Mouse (Mus musculus) limb, embryonic 14.5 days (tissue): Measurements from ENCODE around the gene Tmem240. TPM values are rescaled to one million over a fixed set of nuclear protein-coding genes. Genes with fewer than 3 reads are reported as not detected.
A peak's percentile ranks its signal among the peaks of the same experiment; 100 is the strongest.

Source experiments
- ATAC-seq: fragments of 200-750 bp; cut with Nextera tagmentation; 2 replicates; pipeline ENCODE4 v1.8.0; 2017; ENCODE audit warnings: low read depth, moderate number of reproducible peaks, moderate TSS enrichment; ENCODE audit not compliant: low FRiP score
- DNase-seq: peaks from one replicate; pipeline ENCODE4 v3.0.0-alpha.2; 2015; ENCODE audit warnings: low spot score
- H3K27ac ChIP-seq: fragments of 300-500 bp; sonication (generic); replicated peaks from 2 replicates; pipeline ENCODE4 v1.5.1; 2014; ENCODE audit warnings: low read depth, mild to moderate bottlenecking, low read length, moderate library complexity, mixed read lengths
- H3K27me3 ChIP-seq: fragments of 300-500 bp; sonication (generic); 2 replicates; pipeline ENCODE4 v1.6.1; 2014; ENCODE audit warnings: low read length, mixed read lengths; ENCODE audit not compliant: control insufficient read depth, insufficient read depth
- H3K36me3 ChIP-seq: fragments of 300-500 bp; sonication (generic); 2 replicates; pipeline ENCODE4 v1.6.1; 2014; ENCODE audit warnings: mild to moderate bottlenecking, low read length, moderate library complexity, mixed read lengths; ENCODE audit not compliant: control insufficient read depth, insufficient read depth
- H3K4me1 ChIP-seq: fragments of 300-500 bp; sonication (generic); 2 replicates; pipeline ENCODE4 v1.6.1; 2014; ENCODE audit warnings: antibody characterized with exemption, low read length, mixed read lengths; ENCODE audit not compliant: control insufficient read depth, insufficient read depth
- H3K4me2 ChIP-seq: fragments of 300-500 bp; sonication (generic); replicated peaks from 2 replicates; pipeline ENCODE4 v1.6.1; 2014; ENCODE audit warnings: low read depth, mild to moderate bottlenecking, low read length, moderate library complexity; ENCODE audit not compliant: severe bottlenecking
- H3K4me3 ChIP-seq: fragments of 300-500 bp; sonication (generic); replicated peaks from 2 replicates; pipeline ENCODE4 v1.5.1; 2014; ENCODE audit warnings: low read length
- H3K9ac ChIP-seq: fragments of 300-500 bp; sonication (generic); 2 replicates; pipeline ENCODE4 v1.6.1; 2014; ENCODE audit warnings: mild to moderate bottlenecking, low read depth, low read length, moderate library complexity; ENCODE audit not compliant: severe bottlenecking
- H3K9me3 ChIP-seq: fragments of 300-500 bp; sonication (generic); 2 replicates; pipeline ENCODE4 v1.6.1; 2016; ENCODE audit warnings: low read length; ENCODE audit not compliant: control insufficient read depth
- POLR2A ChIP-seq: fragments of 200-500 bp; IDR thresholded peaks from 2 replicates; pipeline ENCODE4 v1.8.0; 2012; ENCODE audit warnings: inconsistent platforms, mild to moderate bottlenecking, moderate library complexity, borderline replicate concordance; ENCODE audit not compliant: insufficient read depth, insufficient read length; ENCODE audit errors: extremely low read depth
- WGBS: fragments of 180-500 bp; shearing (Covaris S2); extraction: QIAGEN DNeasy Blood & Tissue Kit; methylation state at CpG from one replicate; pipeline ENCODE4 v1.1.7; 2014; 5-methylcytosine and 5-hydroxymethylcytosine counted together
- polyA plus RNA-seq, 2 experiments: library from polyadenylated mRNA; depleted of rRNA in 1 of 2; stranded (reverse) in 1 of 2; unstranded in 1 of 2; fragments of >200 nt; fragmentation: Nextera tagmentation in 1 of 2; extraction: Ambion mirVana in 1 of 2; gene quantifications; 2 replicates each; pipeline versions ENCODE4 v1.2.1 to v1.2.3; 2012 to 2014

The Tmem240 gene
- polyA plus RNA-seq, 2 experiments: 0.88 to 4.0 TPM

GRCm38 (mm10) chr4:155704721-155705591, 29.6 kb upstream of the Tmem240 start, which contains the start of gene Ssu72:
TSS of gene Ssu72 (plus strand) at chr4:155704800.
- H3K9me3 ChIP-seq: no peaks in the 10 kb centered on the region
- ATAC-seq (peak; percentile 97), DNase-seq (peak; percentile 97)
- peak within 1 kb of the TSS; percentile 79 for H3K9ac ChIP-seq
- peak; percentile 28; the same call in 1 of the 2 replicates for TF ChIP-seq POLR2A
- H3K4me3 ChIP-seq: peak within 1 kb of the TSS; percentile 96
- peak within 1 kb of the TSS; percentile 98 for H3K27ac ChIP-seq
- H3K36me3 ChIP-seq: no peaks in the 10 kb centered on the region
- no peaks in the 10 kb centered on the region; the same call in 1 of the 2 replicates for H3K4me1 ChIP-seq
- no peaks in the 10 kb centered on the region for H3K27me3 ChIP-seq
- peak within 1 kb of the TSS; percentile 77 for H3K4me2 ChIP-seq
- under 1% methylated on average over 83 of the region's 83 CpGs for WGBS

GRCm38 (mm10) chr4:155705592-155705929, 29.0 kb upstream of the Tmem240 start:
- Histone ChIP-seq H3K36me3 (0 out of 2 replicates have a peak, but pooled peaks cover 2% of the 10 kb centered on the region), H3K9me3 (no peaks in the 10 kb centered on the region), H3K4me2 (peak overlapping the region; percentile 65), H3K9ac (peak overlapping the region; percentile 79), H3K27ac (peak overlapping the region; percentile 98), H3K27me3 (no peaks in the 10 kb centered on the region), H3K4me3 (peak overlapping the region; percentile 96), H3K4me1 (no peaks in the 10 kb centered on the region; the same call in 1 of the 2 replicates)
- under 1% methylated on average over 19 of the region's 19 CpGs for WGBS
- no peak for TF ChIP-seq POLR2A
- ATAC-seq (no peak), DNase-seq (no peak)

GRCm38 (mm10) chr4:155708582-155708981, 26.0 kb upstream of the Tmem240 start:
- no peak for TF ChIP-seq POLR2A
- no peaks in the 10 kb centered on the region for H3K9me3 ChIP-seq
- 72% methylated on average over 2 of the region's 2 CpGs for WGBS
- no peak for DNase-seq
- H3K27me3 ChIP-seq: no peaks in the 10 kb centered on the region
- no peak overlapping the region for H3K27ac ChIP-seq
- no peaks in the 10 kb centered on the region; the same call in 1 of the 2 replicates for H3K4me1 ChIP-seq
- 0 out of 2 replicates have a peak, but pooled peaks cover 4% of the 10 kb centered on the region for H3K36me3 ChIP-seq
- H3K4me3 ChIP-seq: no peak overlapping the region
- no peak overlapping the region for H3K4me2 ChIP-seq
- no peak for ATAC-seq
- no peak overlapping the region for H3K9ac ChIP-seq

- Histone ChIP-seq H3K36me3 (0 out of 2 replicates have a peak, but pooled peaks cover 4% of the 10 kb centered on the region), H3K4me3 (no peak overlapping the region), H3K9me3 (no peaks in the 10 kb centered on the region), H3K4me2 (no peak overlapping the region), H3K4me1 (no peaks in the 10 kb centered on the region; the same call in 1 of the 2 replicates), H3K27ac (no peak overlapping the region), H3K9ac (no peak overlapping the region), H3K27me3 (no peaks in the 10 kb centered on the region)
- DNase-seq (no peak), ATAC-seq (no peak)
- no peak for TF ChIP-seq POLR2A
These were observed 25.6 kb upstream of the Tmem240 start for GRCm38 (mm10) chr4:155708988-155709387.

- ATAC-seq: no peak
These were observed 23.9 kb upstream of the Tmem240 start for GRCm38 (mm10) chr4:155710521-155711252.

More at GRCm38 (mm10) chr4:155710521-155711252, 23.9 kb upstream of the Tmem240 start:
- Histone ChIP-seq H3K9me3 (no peaks in the 10 kb centered on the region), H3K27ac (no peak overlapping the region), H3K9ac (no peak overlapping the region), H3K4me3 (no peak overlapping the region), H3K27me3 (no peaks in the 10 kb centered on the region), H3K4me2 (no peak overlapping the region), H3K4me1 (no peaks in the 10 kb centered on the region), H3K36me3 (peaks cover 9% of the 10 kb centered on the region)
- DNase-seq: peak; percentile 17
- TF ChIP-seq POLR2A: no peak
- 43% methylated on average over 6 of the region's 6 CpGs for WGBS
